Mouse (Mus musculus) erythroblast, embryonic 14.5 days (primary cell): ENCODE measurements around the gene Tbx4.

Experiments
- GATA1 ChIP-seq: IDR thresholded peaks from 2 replicates; pipeline ENCODE4 v1.6.1; 2012; ENCODE audit warnings: low read length, inconsistent platforms, mixed read lengths
- TAL1 ChIP-seq: IDR thresholded peaks from 3 replicates; pipeline ENCODE4 v1.6.1; 2012; ENCODE audit warnings: low read length, inconsistent platforms, mixed read lengths

- no peak for TF ChIP-seq GATA1
- TF ChIP-seq TAL1 = no peak
Measured at GRCm38 (mm10) chr11:85910133-85910532, 23.9 kb downstream of the Tbx4 start.
